Mouse (Mus musculus): ENCODE data around the gene Itpripl1. TPM values are rescaled to one million over a fixed set of nuclear protein-coding genes. Genes with fewer than 3 reads are reported as not detected.
"Not testable (repeated sequence)": the region's sequence is repeated elsewhere in the genome, so short reads cannot be mapped to it uniquely, and the experiment has no call there.

Itpripl1 gene
- polyA plus RNA-seq, 1 experiment from 2014 or later: 16.8 TPM

GRCm38 (mm10) chr2:127131353-127131752, 11.9 kb downstream of the Itpripl1 start:
- 81% methylated on average over 8 of the region's 8 CpGs for WGBS
- no peaks in the 10 kb centered on the region for H3K36me3 ChIP-seq (ENCODE audit: control insufficient read depth, insufficient read depth, low read length)
- no peaks in the 10 kb centered on the region for H3K9me3 ChIP-seq (ENCODE audit: control insufficient read depth, low read length)
- no peak overlapping the region for H3K27ac ChIP-seq (ENCODE audit: low read depth, low read length)
- no peak overlapping the region for H3K4me3 ChIP-seq (ENCODE audit: low read depth, low read length)
- H3K9ac ChIP-seq (ENCODE audit: low read depth, low read length): no peak overlapping the region
- H3K4me1 ChIP-seq (replicated peaks; ENCODE audit: control insufficient read depth, insufficient read depth, low read length): peaks cover 3% of the 10 kb centered on the region
- H3K4me2 ChIP-seq (replicated peaks; ENCODE audit: low read depth, low read length): no peak overlapping the region
- ATAC-seq (ENCODE audit: low FRiP score) (no peak), DNase-seq (ENCODE audit: low spot score) (no peak)
- no peaks in the 10 kb centered on the region for H3K27me3 ChIP-seq (ENCODE audit: control insufficient read depth, insufficient read depth, low read length)

GRCm38 (mm10) chr2:127128926-127129325, 14.3 kb downstream of the Itpripl1 start:
- WGBS: 86% methylated on average over 5 of the region's 5 CpGs
- Histone ChIP-seq H3K9ac (ENCODE audit: low read depth, low read length) (no peak overlapping the region), H3K4me1 (replicated peaks; ENCODE audit: control insufficient read depth, insufficient read depth, low read length) (peaks cover 3% of the 10 kb centered on the region), H3K27ac (ENCODE audit: low read depth, low read length) (no peak overlapping the region), H3K36me3 (ENCODE audit: control insufficient read depth, insufficient read depth, low read length) (peaks cover 2% of the 10 kb centered on the region), H3K4me2 (replicated peaks; ENCODE audit: low read depth, low read length) (no peak overlapping the region), H3K4me3 (ENCODE audit: low read depth, low read length) (no peak overlapping the region), H3K9me3 (ENCODE audit: control insufficient read depth, low read length) (no peaks in the 10 kb centered on the region), H3K27me3 (ENCODE audit: control insufficient read depth, insufficient read depth, low read length) (no peaks in the 10 kb centered on the region)
- ATAC-seq (ENCODE audit: low FRiP score) (no peak), DNase-seq (ENCODE audit: low spot score) (no peak)

DNA sequence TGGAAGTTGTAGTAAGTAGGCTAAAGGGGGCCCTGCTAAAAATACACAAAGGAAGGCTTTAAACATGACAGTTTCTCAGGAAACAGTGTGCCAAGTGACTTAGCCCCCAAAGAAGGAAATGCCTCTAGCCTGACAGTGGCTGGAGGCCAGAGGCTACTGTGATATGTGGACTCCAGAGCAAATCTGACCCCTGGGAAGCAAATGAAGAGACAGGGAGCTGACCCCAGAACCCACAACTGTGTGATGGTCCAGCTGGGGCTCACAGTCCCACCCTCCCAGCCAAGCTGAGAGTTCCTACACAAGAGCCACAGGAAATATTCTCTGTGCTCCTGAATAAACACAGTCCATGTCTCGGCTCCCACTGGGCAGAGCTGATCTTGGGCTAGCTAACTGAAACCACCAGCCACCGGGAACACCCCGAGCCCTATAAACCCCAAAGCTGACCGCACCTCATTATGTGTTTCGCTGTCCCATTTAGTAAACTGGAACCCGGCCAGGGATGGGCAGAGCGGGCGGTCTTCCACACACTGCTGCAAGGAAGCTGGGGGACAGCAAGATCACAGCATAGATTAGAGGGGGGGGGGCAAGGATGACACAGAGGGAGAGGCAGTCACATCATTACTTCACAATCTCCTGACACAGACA, 21.5 kb downstream of the Itpripl1 start:
- ATAC-seq (ENCODE audit: low FRiP score) (no peak), DNase-seq (ENCODE audit: low spot score) (no peak)
- H3K27me3 ChIP-seq (ENCODE audit: control insufficient read depth, insufficient read depth, low read length): no peaks in the 10 kb centered on the region
- H3K36me3 ChIP-seq (ENCODE audit: control insufficient read depth, insufficient read depth, low read length): peaks cover 11% of the 10 kb centered on the region
- no peaks in the 10 kb centered on the region for H3K4me1 ChIP-seq (replicated peaks; ENCODE audit: control insufficient read depth, insufficient read depth, low read length)
- H3K27ac ChIP-seq (ENCODE audit: low read depth, low read length): no peak overlapping the region
- H3K9me3 ChIP-seq (ENCODE audit: control insufficient read depth, low read length): no peaks in the 10 kb centered on the region
- no peak overlapping the region for H3K4me3 ChIP-seq (ENCODE audit: low read depth, low read length)
- no peak overlapping the region for H3K4me2 ChIP-seq (replicated peaks; ENCODE audit: low read depth, low read length)
- 94% methylated on average over 8 of the region's 8 CpGs for WGBS
- H3K9ac ChIP-seq (ENCODE audit: low read depth, low read length): no peak overlapping the region

GRCm38 (mm10) chr2:127108986-127109385, 34.3 kb downstream of the Itpripl1 start:
- ATAC-seq (ENCODE audit: low FRiP score): no peak
- H3K9ac ChIP-seq (ENCODE audit: low read depth, low read length): no peak overlapping the region
- 93% methylated on average over 4 of the region's 4 CpGs for WGBS
- H3K4me2 ChIP-seq (replicated peaks; ENCODE audit: low read depth, low read length): no peak overlapping the region
- H3K9me3 ChIP-seq (ENCODE audit: control insufficient read depth, low read length): no peaks in the 10 kb centered on the region
- H3K4me3 ChIP-seq (ENCODE audit: low read depth, low read length): no peak overlapping the region
- DNase-seq (ENCODE audit: low spot score): no peak
- H3K36me3 ChIP-seq (ENCODE audit: control insufficient read depth, insufficient read depth, low read length): peaks cover 14% of the 10 kb centered on the region
- no peak overlapping the region for H3K27ac ChIP-seq (ENCODE audit: low read depth, low read length)
- H3K27me3 ChIP-seq (ENCODE audit: control insufficient read depth, insufficient read depth, low read length): no peaks in the 10 kb centered on the region
- H3K4me1 ChIP-seq (replicated peaks; ENCODE audit: control insufficient read depth, insufficient read depth, low read length): no peaks in the 10 kb centered on the region

DNA sequence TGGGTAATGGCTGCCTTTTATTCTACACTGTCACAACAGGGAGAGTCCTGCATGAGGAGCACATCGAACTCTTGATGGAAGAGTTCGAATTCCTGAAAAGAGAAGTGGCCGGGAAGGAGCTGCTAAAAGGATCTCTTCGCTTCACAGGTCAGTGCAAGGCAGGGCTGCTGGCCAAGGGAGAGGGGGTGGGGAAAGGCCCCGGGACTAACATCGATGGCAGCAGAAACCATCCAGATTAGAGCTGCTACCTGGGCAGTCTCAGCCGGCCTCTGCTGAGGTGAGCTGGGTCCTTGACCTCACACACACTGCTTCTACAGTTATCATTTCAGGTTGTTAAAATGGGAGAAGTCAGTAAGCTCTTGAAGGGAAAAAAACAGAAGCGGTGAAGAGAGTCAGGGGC, 51.2 kb downstream of the Itpripl1 start:
- WGBS: 79% methylated on average over 8 of the region's 8 CpGs
- Histone ChIP-seq H3K9ac (ENCODE audit: low read depth, low read length) (no peak overlapping the region), H3K4me1 (replicated peaks; ENCODE audit: control insufficient read depth, insufficient read depth, low read length) (no peaks in the 10 kb centered on the region), H3K4me3 (ENCODE audit: low read depth, low read length) (no peak overlapping the region), H3K36me3 (ENCODE audit: control insufficient read depth, insufficient read depth, low read length) (no peaks in the 10 kb centered on the region), H3K4me2 (replicated peaks; ENCODE audit: low read depth, low read length) (no peak overlapping the region), H3K9me3 (ENCODE audit: control insufficient read depth, low read length) (no peaks in the 10 kb centered on the region), H3K27ac (ENCODE audit: low read depth, low read length) (no peak overlapping the region), H3K27me3 (ENCODE audit: control insufficient read depth, insufficient read depth, low read length) (no peaks in the 10 kb centered on the region)
- ATAC-seq (ENCODE audit: low FRiP score) (no peak), DNase-seq (ENCODE audit: low spot score) (no peak)

DNA sequence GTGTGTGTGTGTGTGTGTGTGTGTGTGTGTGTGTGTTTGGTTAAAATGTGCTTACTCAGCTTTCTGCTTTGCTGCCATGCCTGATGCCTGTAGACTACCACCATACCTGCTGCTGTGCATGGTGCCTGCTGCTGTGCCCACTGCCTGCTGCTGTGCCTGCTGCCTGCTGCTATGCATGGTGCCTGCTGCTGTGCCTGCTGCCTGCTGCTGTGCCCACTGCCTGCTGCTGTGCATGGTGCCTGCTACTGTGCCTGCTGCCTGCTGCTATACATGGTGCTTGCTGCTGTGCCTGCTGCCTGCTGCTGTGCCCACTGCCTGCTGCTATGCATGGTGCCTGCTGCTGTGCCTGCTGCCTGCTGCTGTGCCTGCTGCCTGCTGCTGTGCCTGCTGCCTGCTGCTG, 53.1 kb downstream of the Itpripl1 start:
- H3K4me2 ChIP-seq (replicated peaks; ENCODE audit: low read depth, low read length); ATAC-seq (ENCODE audit: low FRiP score); H3K9me3 ChIP-seq (ENCODE audit: control insufficient read depth, low read length); H3K4me1 ChIP-seq (replicated peaks; ENCODE audit: control insufficient read depth, insufficient read depth, low read length); H3K27ac ChIP-seq (ENCODE audit: low read depth, low read length); H3K9ac ChIP-seq (ENCODE audit: low read depth, low read length); H3K27me3 ChIP-seq (ENCODE audit: control insufficient read depth, insufficient read depth, low read length); H3K4me3 ChIP-seq (ENCODE audit: low read depth, low read length); DNase-seq (ENCODE audit: low spot score); H3K36me3 ChIP-seq (ENCODE audit: control insufficient read depth, insufficient read depth, low read length): not testable (repeated sequence)

Other genes starting within 250 kb of the Itpripl1 start
- gene Sppl2a, start 210.2 kb downstream of the Itpripl1 start, polyA plus RNA-seq (2014; fragmentation: Nextera tagmentation; extraction: Ambion mirVana): 34.7 and 35.5 TPM in 2 replicates
- 11.1 and 11.3 TPM in 2 replicates for gene Ap4e1, start 134.7 kb downstream of the Itpripl1 start, polyA plus RNA-seq (2014; fragmentation: Nextera tagmentation; extraction: Ambion mirVana)
- gene Blvra, start 72.8 kb downstream of the Itpripl1 start, polyA plus RNA-seq (2014; fragmentation: Nextera tagmentation; extraction: Ambion mirVana): 23.5 and 24.1 TPM in 2 replicates
- gene Ncaph, start 9.5 kb downstream of the Itpripl1 start, polyA plus RNA-seq (2014; fragmentation: Nextera tagmentation; extraction: Ambion mirVana): 86.8 and 95.2 TPM in 2 replicates
- gene 1810024B03Rik, start 64.8 kb upstream of the Itpripl1 start, polyA plus RNA-seq (2014; fragmentation: Nextera tagmentation; extraction: Ambion mirVana): 2.7 and 3.0 TPM in 2 replicates
- 91.6 and 93.3 TPM in 2 replicates for gene Snrnp200, start 64.9 kb upstream of the Itpripl1 start, polyA plus RNA-seq (2014; fragmentation: Nextera tagmentation; extraction: Ambion mirVana)
- 57.9 and 63.5 TPM in 2 replicates for gene Ciao1, start 104.4 kb upstream of the Itpripl1 start, polyA plus RNA-seq (2014; fragmentation: Nextera tagmentation; extraction: Ambion mirVana)
- 21.7 and 26.2 TPM in 2 replicates for gene Tmem127, start 104.5 kb upstream of the Itpripl1 start, polyA plus RNA-seq (2014; fragmentation: Nextera tagmentation; extraction: Ambion mirVana)
- 79.5 and 79.9 TPM in 2 replicates for gene Stard7, start 126.8 kb upstream of the Itpripl1 start, polyA plus RNA-seq (2014; fragmentation: Nextera tagmentation; extraction: Ambion mirVana)
- gene Dusp2, start 192.7 kb upstream of the Itpripl1 start, polyA plus RNA-seq (2014; fragmentation: Nextera tagmentation; extraction: Ambion mirVana): 4.9 and 5.5 TPM in 2 replicates
- gene Astl, start 195.2 kb upstream of the Itpripl1 start, polyA plus RNA-seq (2014; fragmentation: Nextera tagmentation; extraction: Ambion mirVana): not detected in 2 replicates
- 2.7 and 3.5 TPM in 2 replicates for gene Adra2b, start 219.8 kb upstream of the Itpripl1 start, polyA plus RNA-seq (2014; fragmentation: Nextera tagmentation; extraction: Ambion mirVana)